Mouse (Mus musculus): ENCODE measurements around the gene Sfmbt1. TPM values are rescaled to one million over a fixed set of nuclear protein-coding genes. Genes with fewer than 3 reads are reported as not detected.

Sfmbt1 gene
- polyA plus RNA-seq, 1 experiment from 2014 or later: 14.9 TPM

DNA sequence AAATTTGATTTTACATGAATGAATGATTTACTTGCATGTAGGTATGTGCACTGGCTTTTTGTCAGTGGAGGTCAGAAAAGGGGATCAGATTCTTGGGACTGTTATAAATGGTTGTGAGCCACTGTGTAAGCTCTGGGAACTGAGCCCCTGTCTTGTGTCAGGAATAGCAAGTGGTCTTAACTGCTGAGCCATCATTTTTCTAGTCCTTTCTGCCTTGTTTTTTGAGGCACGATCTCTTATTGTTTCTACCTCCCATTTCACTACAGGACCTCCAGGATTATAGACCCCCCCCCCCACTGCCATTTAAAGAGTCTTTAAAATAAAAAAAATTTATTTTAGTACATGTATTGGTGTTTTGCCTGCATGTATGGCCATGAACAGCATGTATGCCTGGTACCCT is 7.2 kb downstream of the Sfmbt1 start:
- DNase-seq (ENCODE audit: low spot score) (no peak), ATAC-seq (replicated peaks; ENCODE audit: low FRiP score, low TSS enrichment, low read depth) (no peak)
- Histone ChIP-seq H3K4me2 (ENCODE audit: low read length) (no peak overlapping the region), H3K4me3 (ENCODE audit: low read depth, low read length) (no peak overlapping the region), H3K27me3 (replicated peaks; ENCODE audit: control insufficient read depth, insufficient read depth, low read length) (no peaks in the 10 kb centered on the region), H3K36me3 (ENCODE audit: control insufficient read depth, insufficient read depth, low read length) (no peaks in the 10 kb centered on the region), H3K27ac (ENCODE audit: low read depth) (no peak overlapping the region), H3K9me3 (ENCODE audit: control insufficient read depth, low read length) (no peaks in the 10 kb centered on the region), H3K4me1 (replicated peaks; ENCODE audit: control insufficient read depth, insufficient read depth, low read length) (peaks cover 3% of the 10 kb centered on the region; the same call in 1 of the 2 replicates), H3K9ac (ENCODE audit: low read length) (no peak overlapping the region)
- 74% methylated on average over 1 of the region's 1 CpGs for WGBS

DNA sequence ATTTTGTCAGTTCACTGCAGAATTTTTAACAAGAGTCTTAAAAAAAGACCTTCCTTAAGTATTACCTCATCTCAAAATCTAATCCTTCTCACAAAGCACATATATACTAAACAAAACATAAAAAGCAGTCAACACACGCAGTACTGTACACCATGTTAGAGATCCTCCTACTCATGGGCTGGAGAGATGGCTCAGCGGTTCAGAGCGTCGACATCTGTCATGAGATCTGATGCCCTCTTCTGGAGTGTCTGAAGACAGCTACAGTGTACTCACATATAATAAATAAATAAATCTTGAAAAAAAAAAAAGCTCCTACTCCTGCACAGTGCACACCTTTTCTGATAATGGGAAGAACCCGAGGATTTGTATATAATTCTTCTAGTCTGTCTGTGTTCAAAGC is 7.8 kb downstream of the Sfmbt1 start:
- no peak overlapping the region for H3K4me2 ChIP-seq (ENCODE audit: low read length)
- 68% methylated on average over 5 of the region's 5 CpGs for WGBS
- DNase-seq (ENCODE audit: low spot score): no peak

DNA sequence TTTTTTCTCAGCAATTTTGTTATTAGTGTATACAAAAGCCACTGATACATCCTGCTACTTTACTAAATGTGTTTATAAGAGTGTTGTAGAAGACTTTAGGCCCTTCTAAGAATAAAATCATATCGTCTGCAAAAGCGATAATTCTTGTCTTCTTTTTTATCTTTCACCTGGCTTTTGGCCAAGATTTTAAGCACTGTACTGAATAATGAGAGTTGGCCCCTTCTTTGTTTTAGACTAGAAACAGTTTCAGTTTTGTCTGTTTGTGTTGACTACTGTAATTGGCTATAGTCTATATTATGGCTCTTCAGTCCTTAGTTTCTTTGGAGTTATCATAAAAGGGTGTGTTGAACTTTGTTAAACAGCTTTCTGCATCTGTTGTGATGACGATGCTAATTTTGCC is 17.2 kb downstream of the Sfmbt1 start:
- ATAC-seq (replicated peaks; ENCODE audit: low FRiP score, low TSS enrichment, low read depth) (no peak), DNase-seq (ENCODE audit: low spot score) (no peak)
- H3K4me2 ChIP-seq (ENCODE audit: low read length): no peak overlapping the region
- H3K4me1 ChIP-seq (replicated peaks; ENCODE audit: control insufficient read depth, insufficient read depth, low read length): 0 out of 2 replicates have a peak, but pooled peaks cover 2% of the 10 kb centered on the region
- 58% methylated on average over 3 of the region's 3 CpGs for WGBS
- H3K27me3 ChIP-seq (replicated peaks; ENCODE audit: control insufficient read depth, insufficient read depth, low read length): no peaks in the 10 kb centered on the region
- H3K4me3 ChIP-seq (ENCODE audit: low read depth, low read length): no peak overlapping the region
- no peak overlapping the region for H3K9ac ChIP-seq (ENCODE audit: low read length)
- no peak overlapping the region for H3K27ac ChIP-seq (ENCODE audit: low read depth)
- no peaks in the 10 kb centered on the region for H3K36me3 ChIP-seq (ENCODE audit: control insufficient read depth, insufficient read depth, low read length)
- H3K9me3 ChIP-seq (ENCODE audit: control insufficient read depth, low read length): no peaks in the 10 kb centered on the region

More for the DNA sequence above, 7.8 kb downstream of the Sfmbt1 start:
- no peak overlapping the region for H3K9ac ChIP-seq (ENCODE audit: low read length)
- ATAC-seq (replicated peaks; ENCODE audit: low FRiP score, low TSS enrichment, low read depth): no peak
- H3K27ac ChIP-seq (ENCODE audit: low read depth): no peak overlapping the region
- no peak overlapping the region for H3K4me3 ChIP-seq (ENCODE audit: low read depth, low read length)
- no peaks in the 10 kb centered on the region for H3K27me3 ChIP-seq (replicated peaks; ENCODE audit: control insufficient read depth, insufficient read depth, low read length)
- no peaks in the 10 kb centered on the region for H3K9me3 ChIP-seq (ENCODE audit: control insufficient read depth, low read length)
- no peaks in the 10 kb centered on the region for H3K4me1 ChIP-seq (replicated peaks; ENCODE audit: control insufficient read depth, insufficient read depth, low read length)
- no peaks in the 10 kb centered on the region for H3K36me3 ChIP-seq (ENCODE audit: control insufficient read depth, insufficient read depth, low read length)

DNA sequence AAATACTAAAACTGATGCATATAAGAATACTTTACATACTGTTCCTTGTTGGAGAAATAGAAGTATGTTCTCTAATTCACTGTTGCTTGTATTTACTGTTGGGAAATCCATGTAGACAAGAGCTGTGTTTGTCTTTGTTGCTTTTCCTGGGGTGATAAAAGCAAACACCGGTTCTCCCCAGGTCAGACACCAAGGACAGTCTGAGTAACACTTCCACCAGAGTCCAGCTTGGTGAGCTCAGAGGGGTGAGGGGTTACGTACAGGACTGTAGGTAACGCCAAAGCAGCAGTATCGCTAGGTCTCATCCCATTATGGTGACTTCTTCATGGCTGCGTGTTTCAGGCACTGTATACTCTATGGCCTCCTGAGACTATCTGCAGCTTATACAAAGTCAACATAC is 20.0 kb downstream of the Sfmbt1 start:
- no peaks in the 10 kb centered on the region for H3K36me3 ChIP-seq (ENCODE audit: control insufficient read depth, insufficient read depth, low read length)
- H3K4me3 ChIP-seq (ENCODE audit: low read depth, low read length): no peak overlapping the region
- H3K27me3 ChIP-seq (replicated peaks; ENCODE audit: control insufficient read depth, insufficient read depth, low read length): no peaks in the 10 kb centered on the region
- 0 out of 2 replicates have a peak, but pooled peaks cover 2% of the 10 kb centered on the region for H3K4me1 ChIP-seq (replicated peaks; ENCODE audit: control insufficient read depth, insufficient read depth, low read length)
- no peaks in the 10 kb centered on the region for H3K9me3 ChIP-seq (ENCODE audit: control insufficient read depth, low read length)
- DNase-seq (ENCODE audit: low spot score) (no peak), ATAC-seq (replicated peaks; ENCODE audit: low FRiP score, low TSS enrichment, low read depth) (no peak)
- H3K4me2 ChIP-seq (ENCODE audit: low read length): no peak overlapping the region
- WGBS: 92% methylated on average over 5 of the region's 5 CpGs
- no peak overlapping the region for H3K27ac ChIP-seq (ENCODE audit: low read depth)
- no peak overlapping the region for H3K9ac ChIP-seq (ENCODE audit: low read length)

DNA sequence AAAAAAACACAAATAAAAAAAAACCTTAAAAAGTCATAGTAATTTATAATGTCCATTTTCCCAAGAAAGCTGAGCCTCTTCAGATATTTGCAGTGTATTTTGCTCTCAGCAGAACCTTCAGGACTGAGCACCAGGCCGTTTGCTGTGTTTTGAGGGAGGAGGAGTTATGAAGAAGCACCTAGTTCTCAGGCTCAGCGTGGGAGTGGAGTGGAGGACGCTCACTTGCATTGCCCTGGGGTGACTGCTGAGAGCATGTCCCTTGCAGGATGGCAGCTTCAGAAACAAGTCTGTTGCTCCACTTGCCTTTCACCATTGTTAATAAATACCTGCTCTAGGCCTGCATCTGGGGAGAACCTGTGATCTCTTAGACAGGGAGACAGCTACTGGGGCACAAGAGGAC is 21.2 kb downstream of the Sfmbt1 start:
- no peak overlapping the region for H3K27ac ChIP-seq (ENCODE audit: low read depth)
- H3K9ac ChIP-seq (ENCODE audit: low read length): no peak overlapping the region
- no peak for ATAC-seq (replicated peaks; ENCODE audit: low FRiP score, low TSS enrichment, low read depth)
- no peak overlapping the region for H3K4me2 ChIP-seq (ENCODE audit: low read length)
- H3K9me3 ChIP-seq (ENCODE audit: control insufficient read depth, low read length): no peaks in the 10 kb centered on the region
- H3K4me1 ChIP-seq (replicated peaks; ENCODE audit: control insufficient read depth, insufficient read depth, low read length): 0 out of 2 replicates have a peak, but pooled peaks cover 2% of the 10 kb centered on the region
- no peaks in the 10 kb centered on the region for H3K27me3 ChIP-seq (replicated peaks; ENCODE audit: control insufficient read depth, insufficient read depth, low read length)
- WGBS: 72% methylated on average over 3 of the region's 3 CpGs
- no peaks in the 10 kb centered on the region for H3K36me3 ChIP-seq (ENCODE audit: control insufficient read depth, insufficient read depth, low read length)
- no peak overlapping the region for H3K4me3 ChIP-seq (ENCODE audit: low read depth, low read length)
- DNase-seq (ENCODE audit: low spot score): no peak

DNA sequence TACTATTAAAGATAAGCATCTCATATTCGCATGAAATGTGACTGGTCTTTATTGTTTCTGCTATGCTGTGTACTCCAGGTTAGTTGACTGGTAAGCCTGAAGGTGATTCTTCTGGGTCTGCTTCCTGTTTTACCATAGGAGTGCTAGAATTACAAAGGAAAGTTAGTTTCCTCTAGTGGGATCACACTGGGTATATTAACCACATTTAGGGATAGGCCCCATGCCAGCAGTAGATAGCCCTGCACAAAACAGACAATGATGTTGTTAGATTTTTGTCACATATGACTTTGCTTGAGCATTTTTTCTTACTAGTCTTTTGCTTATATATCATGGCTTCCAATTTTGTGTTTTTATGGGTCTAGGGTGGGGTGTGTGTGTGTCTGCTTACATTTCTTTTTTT is 21.8 kb downstream of the Sfmbt1 start:
- H3K4me2 ChIP-seq (ENCODE audit: low read length): no peak overlapping the region
- no peak overlapping the region for H3K9ac ChIP-seq (ENCODE audit: low read length)
- 91% methylated on average over 1 of the region's 1 CpGs for WGBS
- H3K27me3 ChIP-seq (replicated peaks; ENCODE audit: control insufficient read depth, insufficient read depth, low read length): no peaks in the 10 kb centered on the region
- H3K4me1 ChIP-seq (replicated peaks; ENCODE audit: control insufficient read depth, insufficient read depth, low read length): 0 out of 2 replicates have a peak, but pooled peaks cover 2% of the 10 kb centered on the region
- H3K27ac ChIP-seq (ENCODE audit: low read depth): no peak overlapping the region
- no peak for DNase-seq (ENCODE audit: low spot score)
- H3K36me3 ChIP-seq (ENCODE audit: control insufficient read depth, insufficient read depth, low read length): no peaks in the 10 kb centered on the region
- H3K4me3 ChIP-seq (ENCODE audit: low read depth, low read length): no peak overlapping the region
- H3K9me3 ChIP-seq (ENCODE audit: control insufficient read depth, low read length): no peaks in the 10 kb centered on the region
- no peak for ATAC-seq (replicated peaks; ENCODE audit: low FRiP score, low TSS enrichment, low read depth)

DNA sequence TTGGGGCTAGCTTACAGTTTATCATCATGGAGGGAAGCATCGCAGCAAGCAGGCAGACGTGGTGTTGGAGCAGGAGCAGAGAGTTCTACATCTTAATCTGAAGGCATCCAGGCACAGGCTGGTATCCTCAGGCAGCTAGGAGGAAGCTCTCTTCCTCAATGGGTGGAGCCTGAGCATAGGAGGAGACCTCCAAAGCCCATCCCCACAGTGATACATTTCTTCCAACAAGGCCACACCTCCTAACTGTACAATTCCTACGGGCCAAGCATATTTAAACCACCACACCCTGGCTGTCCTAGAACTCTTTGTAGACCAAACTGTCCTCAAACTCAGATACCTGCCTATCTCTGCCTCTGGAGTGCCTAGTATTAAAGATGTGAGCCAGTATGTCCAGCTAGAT is 29.2 kb downstream of the Sfmbt1 start:
- no peak overlapping the region for H3K9ac ChIP-seq (ENCODE audit: low read length)
- H3K27me3 ChIP-seq (replicated peaks; ENCODE audit: control insufficient read depth, insufficient read depth, low read length): no peaks in the 10 kb centered on the region
- WGBS: 69% methylated on average over 3 of the region's 3 CpGs
- no peak overlapping the region for H3K4me3 ChIP-seq (ENCODE audit: low read depth, low read length)
- no peaks in the 10 kb centered on the region for H3K9me3 ChIP-seq (ENCODE audit: control insufficient read depth, low read length)
- DNase-seq (ENCODE audit: low spot score): no peak
- H3K36me3 ChIP-seq (ENCODE audit: control insufficient read depth, insufficient read depth, low read length): no peaks in the 10 kb centered on the region
- H3K27ac ChIP-seq (ENCODE audit: low read depth): no peak overlapping the region
- no peak overlapping the region for H3K4me2 ChIP-seq (ENCODE audit: low read length)
- ATAC-seq (replicated peaks; ENCODE audit: low FRiP score, low TSS enrichment, low read depth): no peak
- no peaks in the 10 kb centered on the region for H3K4me1 ChIP-seq (replicated peaks; ENCODE audit: control insufficient read depth, insufficient read depth, low read length)

DNA sequence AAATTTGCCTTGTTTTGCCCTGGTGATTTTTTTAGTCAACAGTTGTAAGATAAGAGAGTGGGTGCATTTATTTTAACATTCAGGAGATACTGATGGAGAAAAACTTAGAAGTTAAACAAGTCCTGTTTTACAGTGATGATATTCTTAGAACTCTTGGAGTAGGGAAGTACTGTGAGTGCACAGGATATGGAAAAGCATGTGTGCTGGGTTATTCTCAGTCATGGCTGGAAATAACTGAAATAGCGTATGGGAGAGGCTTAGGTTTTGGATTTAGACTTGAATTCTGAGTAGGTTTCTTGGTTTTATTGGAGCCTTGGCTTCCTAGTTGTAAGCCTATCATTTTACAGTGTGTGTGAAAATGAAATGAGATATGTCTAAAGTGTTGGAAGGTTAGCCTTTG is 31.5 kb downstream of the Sfmbt1 start:
- no peak for DNase-seq (ENCODE audit: low spot score)
- ATAC-seq (replicated peaks; ENCODE audit: low FRiP score, low TSS enrichment, low read depth): no peak
- 93% methylated on average over 1 of the region's 1 CpGs for WGBS
- Histone ChIP-seq H3K9ac (ENCODE audit: low read length) (no peak overlapping the region), H3K4me3 (ENCODE audit: low read depth, low read length) (no peak overlapping the region), H3K36me3 (ENCODE audit: control insufficient read depth, insufficient read depth, low read length) (no peaks in the 10 kb centered on the region), H3K27me3 (replicated peaks; ENCODE audit: control insufficient read depth, insufficient read depth, low read length) (no peaks in the 10 kb centered on the region), H3K4me2 (ENCODE audit: low read length) (no peak overlapping the region), H3K27ac (ENCODE audit: low read depth) (no peak overlapping the region), H3K4me1 (replicated peaks; ENCODE audit: control insufficient read depth, insufficient read depth, low read length) (no peaks in the 10 kb centered on the region), H3K9me3 (ENCODE audit: control insufficient read depth, low read length) (no peaks in the 10 kb centered on the region)

DNA sequence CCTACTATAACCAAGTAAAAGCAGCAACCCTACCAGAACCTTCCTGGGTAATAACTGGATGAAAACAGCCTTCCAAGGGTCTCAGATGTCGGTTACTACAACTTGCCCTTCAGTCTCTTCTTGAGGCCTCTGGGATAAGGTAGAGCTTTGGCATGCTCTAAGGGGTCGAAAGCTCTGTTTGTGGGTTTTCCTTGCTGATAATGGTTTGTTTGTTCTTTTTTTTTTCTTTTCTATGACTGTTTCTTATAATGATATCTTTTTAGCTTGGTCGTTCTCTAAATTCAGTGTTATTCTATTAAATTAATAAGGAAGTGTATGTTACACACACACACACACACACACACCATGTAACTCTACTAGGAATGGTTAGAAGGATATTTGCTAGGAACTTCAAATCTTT is 42.6 kb downstream of the Sfmbt1 start:
- H3K9ac ChIP-seq (ENCODE audit: low read length): no peak overlapping the region
- no peak overlapping the region for H3K4me2 ChIP-seq (ENCODE audit: low read length)
- ATAC-seq (replicated peaks; ENCODE audit: low FRiP score, low TSS enrichment, low read depth): no peak
- no peak for DNase-seq (ENCODE audit: low spot score)
- no peak overlapping the region for H3K27ac ChIP-seq (ENCODE audit: low read depth)
- no peaks in the 10 kb centered on the region for H3K9me3 ChIP-seq (ENCODE audit: control insufficient read depth, low read length)
- 82% methylated on average over 3 of the region's 3 CpGs for WGBS
- no peaks in the 10 kb centered on the region for H3K27me3 ChIP-seq (replicated peaks; ENCODE audit: control insufficient read depth, insufficient read depth, low read length)
- H3K36me3 ChIP-seq (ENCODE audit: control insufficient read depth, insufficient read depth, low read length): no peaks in the 10 kb centered on the region
- H3K4me1 ChIP-seq (replicated peaks; ENCODE audit: control insufficient read depth, insufficient read depth, low read length): no peaks in the 10 kb centered on the region
- no peak overlapping the region for H3K4me3 ChIP-seq (ENCODE audit: low read depth, low read length)

All from intestine, embryonic 14.5 days (tissue).